Mouse (Mus musculus) spleen, postnatal 4 days (tissue): ENCODE data around the gene Ttll6.

Experiments used
- DNase-seq, 2 experiments: peaks; one replicate each; pipeline ENCODE4 v3.0.0; 2022; ENCODE audit warnings: low spot score in 2 of 2

The Ttll6 gene

GRCm38 (mm10) chr11:96194961-96195640 is 61.5 kb downstream of the Ttll6 start:
- no peak for DNase-seq

GRCm38 (mm10) chr11:96195769-96196280 is 62.2 kb downstream of the Ttll6 start:
- no peak for DNase-seq

- DNase-seq = no peak
Observed at GRCm38 (mm10) chr11:96198642-96199041, 65.1 kb downstream of the Ttll6 start.

- no peak for DNase-seq
Observed at GRCm38 (mm10) chr11:96199181-96200086, 65.8 kb downstream of the Ttll6 start.

- no peak for DNase-seq
Observed at GRCm38 (mm10) chr11:96200183-96200655, 66.6 kb downstream of the Ttll6 start.

GRCm38 (mm10) chr11:96201741-96202140 is 68.2 kb downstream of the Ttll6 start:
- no peak for DNase-seq

- no peak for DNase-seq
Observed at GRCm38 (mm10) chr11:96202401-96203081, 69.0 kb downstream of the Ttll6 start.

GRCm38 (mm10) chr11:96203182-96203788 is 69.7 kb downstream of the Ttll6 start:
- no peak for DNase-seq

GRCm38 (mm10) chr11:96203789-96204186 is 70.2 kb downstream of the Ttll6 start:
- no peak for DNase-seq

- no peak for DNase-seq
Observed at GRCm38 (mm10) chr11:96204351-96204750, 70.8 kb downstream of the Ttll6 start.

GRCm38 (mm10) chr11:96205426-96206131 is 72.0 kb downstream of the Ttll6 start:
- no peak for DNase-seq
